Mouse (Mus musculus) T-helper 17 cell (primary cell): ENCODE results near the gene Vmn1r201.

ENCODE experiments used
- in situ Hi-C, 2 experiments: fragments of 300-600 bp; cut with MboI, MseI; formaldehyde crosslinking; loops; 1 replicate in 1 of 2; 2 replicates in 1 of 2; pipeline ENCODE4 v1.15.1; 2025; ENCODE audit warnings: high pct_unique_total_duplicates in 2 of 2

Gene Vmn1r201

GRCm38 (mm10) chr13:22471623-22472022 is at the start of gene Vmn1r201:
Vmn1r201 (plus strand) TSS chr13:22471923.
- in situ Hi-C loops: loop anchor here in 1 of 2 experiments (10.0 kb wide), 1 partner anchor 587 kb away; no protein-coding TSS in a partner anchor

GRCm38 (mm10) chr13:22455145-22455544 is 16.6 kb upstream of the Vmn1r201 start:
- in situ Hi-C loops: no loop called here

GRCm38 (mm10) chr13:22502431-22502830 is 30.7 kb downstream of the Vmn1r201 start:
- in situ Hi-C loops: no loop called here

- in situ Hi-C loops: no loop called here
These were observed 33.6 kb downstream of the Vmn1r201 start, which contains the start of gene Vmn1r202 for GRCm38 (mm10) chr13:22505281-22505680. Vmn1r202 (minus strand) TSS chr13:22505381.

- in situ Hi-C loops: no loop called here
These were observed 46.1 kb downstream of the Vmn1r201 start, which contains the start of gene Vmn1r203 for GRCm38 (mm10) chr13:22517814-22518213. Vmn1r203 (plus strand) TSS chr13:22518114.
